Mouse (Mus musculus): Measurements from ENCODE around the gene Dhx8. TPM values are rescaled to one million over a fixed set of nuclear protein-coding genes. Genes with fewer than 3 reads are reported as not detected.

Gene Dhx8
- 32.4 and 36.4 TPM in 2 replicates for polyA plus RNA-seq (2015; fragmentation: Nextera tagmentation; extraction: Ambion mirVana)

- H3K4me2 ChIP-seq (replicated peaks): peak within 1 kb of the TSS; percentile 72
- peaks cover 30% of the 10 kb centered on the region for H3K36me3 ChIP-seq
- H3K9me3 ChIP-seq (replicated peaks): no peaks in the 10 kb centered on the region
- peaks cover 8% of the 10 kb centered on the region; the same call in 1 of the 2 replicates for H3K4me1 ChIP-seq
- peak within 1 kb of the TSS; percentile 77 for H3K9ac ChIP-seq
- peak; percentile 95 for ATAC-seq (ENCODE audit: insufficient number of reproducible peaks, low FRiP score, low TSS enrichment, low read depth)
- peak within 1 kb of the TSS; percentile 71 for H3K27ac ChIP-seq (replicated peaks)
- no peaks in the 10 kb centered on the region for H3K27me3 ChIP-seq
- under 1% methylated on average over 51 of the region's 51 CpGs for WGBS
- H3K4me3 ChIP-seq (replicated peaks): peak within 1 kb of the TSS; percentile 87
Measured at GRCm38 (mm10) chr11:101732518-101733440, at the start of gene Dhx8. Gene Dhx8 (plus strand): TSS chr11:101732919.

- H3K4me1 ChIP-seq: peaks cover 22% of the 10 kb centered on the region
- peak overlapping the region; percentile 85 for H3K27ac ChIP-seq (replicated peaks)
- H3K27me3 ChIP-seq: no peaks in the 10 kb centered on the region
- 35% methylated on average over 13 of the region's 13 CpGs for WGBS
- ATAC-seq (ENCODE audit: insufficient number of reproducible peaks, low FRiP score, low TSS enrichment, low read depth): peak; percentile 79
- no peak overlapping the region for H3K9ac ChIP-seq
- H3K4me3 ChIP-seq (replicated peaks): no peak overlapping the region
- H3K36me3 ChIP-seq: no peaks in the 10 kb centered on the region
- H3K9me3 ChIP-seq (replicated peaks): no peaks in the 10 kb centered on the region
- peak overlapping the region; percentile 28 for H3K4me2 ChIP-seq (replicated peaks)
Measured at GRCm38 (mm10) chr11:101687351-101688301, 45.1 kb upstream of the Dhx8 start.

GRCm38 (mm10) chr11:101689701-101690113, 43.0 kb upstream of the Dhx8 start:
- Histone ChIP-seq H3K27me3 (no peaks in the 10 kb centered on the region), H3K9ac (no peak overlapping the region), H3K9me3 (replicated peaks) (no peaks in the 10 kb centered on the region), H3K4me3 (replicated peaks) (no peak overlapping the region), H3K4me1 (peaks cover 22% of the 10 kb centered on the region), H3K27ac (replicated peaks) (no peak overlapping the region), H3K4me2 (replicated peaks) (no peak overlapping the region), H3K36me3 (no peaks in the 10 kb centered on the region)
- 59% methylated on average over 10 of the region's 10 CpGs for WGBS
- no peak for ATAC-seq (ENCODE audit: insufficient number of reproducible peaks, low FRiP score, low TSS enrichment, low read depth)

GRCm38 (mm10) chr11:101690326-101690725, 42.4 kb upstream of the Dhx8 start:
- Histone ChIP-seq H3K27me3 (no peaks in the 10 kb centered on the region), H3K9ac (no peak overlapping the region), H3K4me2 (replicated peaks) (no peak overlapping the region), H3K27ac (replicated peaks) (no peak overlapping the region), H3K36me3 (no peaks in the 10 kb centered on the region), H3K4me3 (replicated peaks) (no peak overlapping the region), H3K4me1 (peaks cover 23% of the 10 kb centered on the region), H3K9me3 (replicated peaks) (no peaks in the 10 kb centered on the region)
- ATAC-seq (ENCODE audit: insufficient number of reproducible peaks, low FRiP score, low TSS enrichment, low read depth): no peak
- WGBS: 60% methylated on average over 5 of the region's 5 CpGs

- Histone ChIP-seq H3K27ac (replicated peaks) (peak overlapping the region; percentile 71), H3K4me2 (replicated peaks) (peak overlapping the region; percentile 55), H3K4me1 (peaks cover 33% of the 10 kb centered on the region), H3K27me3 (no peaks in the 10 kb centered on the region), H3K9me3 (replicated peaks) (no peaks in the 10 kb centered on the region), H3K9ac (0 out of 2 replicates have a peak overlapping the region, but pooled peaks have one; percentile 18), H3K4me3 (replicated peaks) (peak overlapping the region; percentile 29), H3K36me3 (no peaks in the 10 kb centered on the region)
- WGBS: 6% methylated on average over 20 of the region's 20 CpGs
- ATAC-seq (ENCODE audit: insufficient number of reproducible peaks, low FRiP score, low TSS enrichment, low read depth): peak; percentile 49
Measured at GRCm38 (mm10) chr11:101695906-101696661, 36.6 kb upstream of the Dhx8 start.

GRCm38 (mm10) chr11:101697156-101697861, 35.4 kb upstream of the Dhx8 start:
- H3K27ac ChIP-seq (replicated peaks): 0 out of 2 replicates have a peak overlapping the region, but pooled peaks have one; percentile 71
- no peak for ATAC-seq (ENCODE audit: insufficient number of reproducible peaks, low FRiP score, low TSS enrichment, low read depth)

GRCm38 (mm10) chr11:101698114-101698513, 34.6 kb upstream of the Dhx8 start:
- Histone ChIP-seq H3K4me2 (replicated peaks) (no peak overlapping the region), H3K36me3 (no peaks in the 10 kb centered on the region), H3K4me3 (replicated peaks) (no peak overlapping the region), H3K9me3 (replicated peaks) (no peaks in the 10 kb centered on the region), H3K27ac (replicated peaks) (no peak overlapping the region), H3K27me3 (no peaks in the 10 kb centered on the region), H3K4me1 (peaks cover 32% of the 10 kb centered on the region), H3K9ac (no peak overlapping the region)
- no peak for ATAC-seq (ENCODE audit: insufficient number of reproducible peaks, low FRiP score, low TSS enrichment, low read depth)

More at GRCm38 (mm10) chr11:101697156-101697861, 35.4 kb upstream of the Dhx8 start:
- H3K4me3 ChIP-seq (replicated peaks): no peak overlapping the region
- no peak overlapping the region for H3K4me2 ChIP-seq (replicated peaks)
- peaks cover 32% of the 10 kb centered on the region for H3K4me1 ChIP-seq
- WGBS: 86% methylated on average over 9 of the region's 9 CpGs
- no peaks in the 10 kb centered on the region for H3K27me3 ChIP-seq
- H3K36me3 ChIP-seq: no peaks in the 10 kb centered on the region
- no peaks in the 10 kb centered on the region for H3K9me3 ChIP-seq (replicated peaks)
- H3K9ac ChIP-seq: no peak overlapping the region

- Histone ChIP-seq H3K36me3 (no peaks in the 10 kb centered on the region), H3K9me3 (replicated peaks) (no peaks in the 10 kb centered on the region), H3K4me1 (peaks cover 39% of the 10 kb centered on the region), H3K27ac (replicated peaks) (no peak overlapping the region), H3K4me2 (replicated peaks) (no peak overlapping the region), H3K4me3 (replicated peaks) (no peak overlapping the region), H3K27me3 (no peaks in the 10 kb centered on the region), H3K9ac (no peak overlapping the region)
- 89% methylated on average over 1 of the region's 1 CpGs for WGBS
- ATAC-seq (ENCODE audit: insufficient number of reproducible peaks, low FRiP score, low TSS enrichment, low read depth): no peak
Measured at GRCm38 (mm10) chr11:101699556-101699955, 33.2 kb upstream of the Dhx8 start.

- Histone ChIP-seq H3K4me2 (replicated peaks) (no peak overlapping the region), H3K4me3 (replicated peaks) (no peak overlapping the region), H3K9ac (no peak overlapping the region), H3K36me3 (no peaks in the 10 kb centered on the region), H3K9me3 (replicated peaks) (no peaks in the 10 kb centered on the region), H3K27ac (replicated peaks) (peak overlapping the region; percentile 48), H3K4me1 (peaks cover 39% of the 10 kb centered on the region), H3K27me3 (no peaks in the 10 kb centered on the region)
- 0 out of 2 replicates have a peak, but pooled peaks have one; percentile 13 for ATAC-seq (ENCODE audit: insufficient number of reproducible peaks, low FRiP score, low TSS enrichment, low read depth)
- WGBS: 33% methylated on average over 7 of the region's 7 CpGs
Measured at GRCm38 (mm10) chr11:101699991-101700390, 32.7 kb upstream of the Dhx8 start.

- H3K9ac ChIP-seq: no peak overlapping the region
- no peak overlapping the region for H3K4me2 ChIP-seq (replicated peaks)
- H3K4me1 ChIP-seq: peaks cover 36% of the 10 kb centered on the region
- peak overlapping the region; percentile 48 for H3K27ac ChIP-seq (replicated peaks)
- WGBS: 17% methylated on average over 12 of the region's 12 CpGs
- no peaks in the 10 kb centered on the region for H3K9me3 ChIP-seq (replicated peaks)
- H3K4me3 ChIP-seq (replicated peaks): no peak overlapping the region
- ATAC-seq (ENCODE audit: insufficient number of reproducible peaks, low FRiP score, low TSS enrichment, low read depth): peak; percentile 34; the same call in 1 of the 2 replicates
- no peaks in the 10 kb centered on the region for H3K36me3 ChIP-seq
- no peaks in the 10 kb centered on the region for H3K27me3 ChIP-seq
Measured at GRCm38 (mm10) chr11:101700446-101700845, 32.3 kb upstream of the Dhx8 start.
